Mouse (Mus musculus): ENCODE measurements at regions not wholly inside any gene's neighbourhood (a gene's known extent, or its start where the extent isn't known, plus 50 kb on each side); places are given as distances from the start of the nearest gene placed in this dataset.

DNA sequence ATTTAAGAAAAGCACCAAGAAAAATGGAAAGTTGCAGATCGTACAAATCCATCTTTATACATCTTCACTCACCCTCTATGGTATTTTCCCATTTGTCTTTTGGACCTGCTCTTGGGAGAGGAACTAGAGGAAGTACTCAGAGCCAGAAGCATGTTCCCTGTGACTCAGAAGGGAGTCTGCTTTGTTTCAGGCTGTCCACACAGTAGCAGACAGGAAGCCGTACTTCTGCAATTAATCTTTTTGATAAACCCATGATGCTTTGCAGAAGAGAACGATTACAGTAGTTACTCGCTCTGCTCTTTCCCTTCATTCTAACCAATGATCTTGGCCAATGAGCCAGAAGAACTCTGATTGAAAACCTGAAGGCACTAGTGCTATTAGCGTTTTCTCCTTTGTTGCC lies 92.8 kb upstream of the Robo2 start:
- TF ChIP-seq CTCF (IDR thresholded peaks at IDR 0.05; ENCODE audit: low read depth) (no peak), EP300 (IDR thresholded peaks at IDR 0.05; ENCODE audit: low read depth) (no peak)
